Mouse (Mus musculus): ENCODE data around the gene Nebl. TPM values are rescaled to one million over a fixed set of nuclear protein-coding genes. Genes with fewer than 3 reads are reported as not detected.
"Not testable (repeated sequence)": the region's sequence is repeated elsewhere in the genome, so short reads cannot be mapped to it uniquely, and the experiment has no call there.

The Nebl gene
- polyA plus RNA-seq, 1 experiment from 2014 or later: 9.4 TPM

GRCm38 (mm10) chr2:17301379-17301778 is 429.9 kb downstream of the Nebl start:
- Histone ChIP-seq H3K9me3 (ENCODE audit: control insufficient read depth, low read length) (no peaks in the 10 kb centered on the region), H3K9ac (ENCODE audit: low read depth, low read length) (no peak overlapping the region), H3K27ac (replicated peaks; ENCODE audit: low read depth, low read length) (no peak overlapping the region), H3K4me3 (ENCODE audit: low read depth, low read length) (no peak overlapping the region), H3K27me3 (replicated peaks; ENCODE audit: control insufficient read depth, insufficient read depth, low read length) (no peaks in the 10 kb centered on the region), H3K36me3 (ENCODE audit: control insufficient read depth, insufficient read depth, low read length) (no peaks in the 10 kb centered on the region), H3K4me2 (ENCODE audit: low read depth, low read length) (no peak overlapping the region), H3K4me1 (ENCODE audit: control insufficient read depth, insufficient read depth, low read length) (no peaks in the 10 kb centered on the region)
- DNase-seq (ENCODE audit: low spot score) (no peak), ATAC-seq (ENCODE audit: low read depth) (no peak)

GRCm38 (mm10) chr2:17297496-17297895 is 433.8 kb downstream of the Nebl start:
- H3K9me3 ChIP-seq (ENCODE audit: control insufficient read depth, low read length): no peaks in the 10 kb centered on the region
- no peak overlapping the region for H3K9ac ChIP-seq (ENCODE audit: low read depth, low read length)
- 43% methylated on average over 1 of the region's 1 CpGs for WGBS
- H3K4me2 ChIP-seq (ENCODE audit: low read depth, low read length): no peak overlapping the region
- H3K27me3 ChIP-seq (replicated peaks; ENCODE audit: control insufficient read depth, insufficient read depth, low read length): no peaks in the 10 kb centered on the region
- H3K27ac ChIP-seq (replicated peaks; ENCODE audit: low read depth, low read length): no peak overlapping the region
- DNase-seq (ENCODE audit: low spot score) (no peak), ATAC-seq (ENCODE audit: low read depth) (no peak)
- H3K4me1 ChIP-seq (ENCODE audit: control insufficient read depth, insufficient read depth, low read length): no peaks in the 10 kb centered on the region; the same call in 1 of the 2 replicates
- H3K4me3 ChIP-seq (ENCODE audit: low read depth, low read length): no peak overlapping the region
- no peaks in the 10 kb centered on the region for H3K36me3 ChIP-seq (ENCODE audit: control insufficient read depth, insufficient read depth, low read length)

GRCm38 (mm10) chr2:17295257-17295656 is 436.0 kb downstream of the Nebl start:
- not testable (repeated sequence) for DNase-seq (ENCODE audit: low spot score); H3K27ac ChIP-seq (replicated peaks; ENCODE audit: low read depth, low read length); H3K27me3 ChIP-seq (replicated peaks; ENCODE audit: control insufficient read depth, insufficient read depth, low read length); H3K9ac ChIP-seq (ENCODE audit: low read depth, low read length); H3K4me1 ChIP-seq (ENCODE audit: control insufficient read depth, insufficient read depth, low read length); H3K4me2 ChIP-seq (ENCODE audit: low read depth, low read length); H3K9me3 ChIP-seq (ENCODE audit: control insufficient read depth, low read length); H3K4me3 ChIP-seq (ENCODE audit: low read depth, low read length); ATAC-seq (ENCODE audit: low read depth); H3K36me3 ChIP-seq (ENCODE audit: control insufficient read depth, insufficient read depth, low read length)
- WGBS: 86% methylated on average over 4 of the region's 5 CpGs

Small RNA genes lying within 50 kb of the gene (microRNA-seq; reads per million reads assigned to microRNA genes)
- not detected for gene Mir6419 (ENCODE audit: borderline number of aligned reads)
